Mouse (Mus musculus) common myeloid progenitor, adult 5-6 weeks (primary cell): ENCODE data around the gene Frs3. TPM values are rescaled to one million over a fixed set of nuclear protein-coding genes. Genes with fewer than 3 reads are reported as not detected.

Experiments
- total RNA-seq: library from RNA; stranded (forward); fragments of 200-1000, 187-1606 nt; gene quantifications from 2 replicates; pipeline ENCODE4 v1.2.3, GENCODE M21; 2017

Gene Frs3
- total RNA-seq, 1 experiment from 2014 or later: 1.6 TPM

Other genes with a start within 250 kb of the Frs3 start
- gene Taf8, start 186.7 kb upstream of the Frs3 start, total RNA-seq: 45.2 and 64.5 TPM in 2 replicates
- gene Ccnd3, start 184.0 kb upstream of the Frs3 start, total RNA-seq: 45.1 and 61.9 TPM in 2 replicates
- 14.7 and 18.3 TPM in 2 replicates for gene Bysl, start 77.5 kb upstream of the Frs3 start, total RNA-seq
- 32.2 and 42.8 TPM in 2 replicates for gene Med20, start 77.4 kb upstream of the Frs3 start, total RNA-seq
- 0.69 and 0.97 TPM in 2 replicates for gene Gm20517, start 77.4 kb upstream of the Frs3 start, total RNA-seq
- gene Usp49, start 58.3 kb upstream of the Frs3 start, total RNA-seq: 4.9 and 11.4 TPM in 2 replicates
- gene Tomm6, start 644 bp upstream of the Frs3 start, total RNA-seq: 64.8 and 74.6 TPM in 2 replicates
- gene Gm21981, start 5.4 kb downstream of the Frs3 start, total RNA-seq: 0.10 and 0.41 TPM in 2 replicates
- gene Prickle4, start 5.7 kb downstream of the Frs3 start, total RNA-seq: 0.27 and 0.34 TPM in 2 replicates
- not detected in 2 replicates for gene Pgc, start 37.8 kb downstream of the Frs3 start, total RNA-seq
- gene Tfeb, start 48.0 kb downstream of the Frs3 start, total RNA-seq: 5.8 and 6.4 TPM in 2 replicates
- gene Mdfi, start 145.7 kb downstream of the Frs3 start, total RNA-seq: 8.5 and 9.2 TPM in 2 replicates
- gene Foxp4, start 235.6 kb downstream of the Frs3 start, total RNA-seq: 1.8 and 3.7 TPM in 2 replicates